Mouse (Mus musculus): ENCODE data around the gene C2cd6.

GRCm38 (mm10) chr1:59110524-59110923 lies 15.8 kb upstream of the C2cd6 start:
- no peak for TF ChIP-seq MAFK (IDR thresholded peaks at IDR 0.05; ENCODE audit: insufficient read depth, low read depth, low read length)
- no peak for TF ChIP-seq ZNF384 (IDR thresholded peaks at IDR 0.05; ENCODE audit: low read depth, low read length)
- no peak for TF ChIP-seq ZC3H11A (IDR thresholded peaks at IDR 0.05; ENCODE audit: borderline replicate concordance, low read depth, low read length)

Measured in ES-E14 (cell line).